Mouse (Mus musculus): ENCODE measurements around the gene Crybb1.

DNA sequence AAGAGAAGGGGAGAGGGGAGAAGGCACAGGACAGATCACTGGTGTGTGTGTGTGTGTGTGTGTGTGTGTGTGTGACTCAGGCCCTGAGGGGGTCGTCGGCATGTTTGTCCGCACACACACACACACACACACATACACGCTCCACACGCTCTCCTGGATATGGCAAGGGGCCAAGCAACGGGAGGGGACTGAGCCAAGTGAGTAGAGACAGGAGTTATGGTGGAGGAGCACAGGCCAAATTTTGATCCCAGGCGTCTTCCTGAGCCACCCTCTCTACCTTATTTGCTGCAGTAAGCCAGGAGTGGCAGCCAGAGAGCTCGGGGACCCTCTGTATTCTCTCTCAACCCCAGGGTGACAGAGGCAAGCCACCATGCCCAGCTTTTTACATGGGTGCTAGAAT, 33.6 kb downstream of the Crybb1 start:
- TF ChIP-seq GATA1 (IDR thresholded peaks at IDR 0.05; ENCODE audit: low read length) (no peak), TAL1 (IDR thresholded peaks at IDR 0.05; ENCODE audit: low read length) (no peak)

Measured in erythroblast, embryonic 14.5 days (primary cell).